Mouse (Mus musculus): ENCODE data around the gene Rerg.

The Rerg gene

DNA sequence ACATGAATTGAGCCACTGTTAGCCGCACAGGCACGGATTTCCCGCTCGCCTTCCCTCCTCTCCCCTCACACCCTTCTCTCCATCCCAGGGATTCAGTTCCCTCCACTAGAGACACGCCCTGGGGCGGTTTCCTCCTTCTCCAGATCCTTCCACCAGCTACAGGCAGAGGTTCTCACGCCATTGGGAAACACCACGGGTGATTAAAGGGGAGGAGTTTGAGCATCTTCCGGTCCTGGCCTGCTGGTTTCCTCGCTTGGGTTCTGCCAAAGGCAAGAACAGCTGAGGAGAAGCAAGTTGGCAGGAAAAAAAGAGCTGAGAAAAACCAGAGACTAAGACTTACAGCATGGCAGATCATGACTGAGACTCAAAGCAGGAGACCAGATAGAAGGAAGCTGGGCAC is 6.7 kb downstream of the Rerg start:
- DNase-seq (ENCODE audit: extremely low read depth, low read depth, low spot score), result no peak

DNA sequence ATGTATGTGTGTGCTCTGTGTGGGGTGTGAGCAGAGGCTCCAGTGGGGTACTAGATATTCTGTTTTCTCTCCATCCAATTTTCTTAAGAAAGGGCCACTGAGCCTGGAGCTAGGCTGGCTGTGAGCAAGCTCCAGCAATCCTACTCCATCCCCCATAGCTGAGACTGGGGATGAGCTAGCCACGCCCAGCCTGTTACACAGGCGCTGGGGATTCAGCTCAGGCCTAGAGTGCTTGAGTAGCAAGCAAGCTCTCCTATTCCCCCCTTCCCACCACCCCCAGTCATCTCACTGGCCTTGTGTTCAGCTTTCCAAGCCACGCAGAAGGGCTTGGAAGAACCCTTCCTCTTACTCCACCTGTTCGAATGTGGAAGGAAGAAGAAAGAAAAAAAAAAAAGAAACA is 7.2 kb downstream of the Rerg start:
- no peak for DNase-seq (ENCODE audit: extremely low read depth, low read depth, low spot score)

DNA sequence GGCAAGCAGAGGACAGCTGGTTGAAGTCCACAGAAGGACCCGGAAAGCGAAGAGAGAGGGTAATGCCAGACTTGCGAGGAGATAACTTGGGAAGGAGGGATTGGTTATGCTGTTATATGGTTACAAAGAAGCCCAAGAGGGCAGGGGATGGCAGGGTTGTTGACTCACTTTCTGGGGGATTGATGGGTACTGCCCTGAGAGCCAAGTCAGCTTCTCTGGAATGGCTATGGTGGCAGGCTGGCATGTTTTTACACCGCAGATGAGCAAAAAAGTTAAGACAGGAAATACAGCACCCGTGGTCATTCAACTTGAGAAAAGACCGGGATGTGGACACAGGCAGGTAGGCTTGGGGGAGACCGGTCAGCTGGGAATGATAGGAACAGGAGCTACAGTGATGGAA is 7.8 kb downstream of the Rerg start:
- DNase-seq (ENCODE audit: extremely low read depth, low read depth, low spot score), result no peak

- no peak for DNase-seq (ENCODE audit: extremely low read depth, low read depth, low spot score)
Measured at GRCm38 (mm10) chr6:137161491-137162088, 8.7 kb downstream of the Rerg start.

GRCm38 (mm10) chr6:137159372-137159926 is 10.8 kb downstream of the Rerg start:
- no peak for DNase-seq (ENCODE audit: extremely low read depth, low read depth, low spot score)

DNA sequence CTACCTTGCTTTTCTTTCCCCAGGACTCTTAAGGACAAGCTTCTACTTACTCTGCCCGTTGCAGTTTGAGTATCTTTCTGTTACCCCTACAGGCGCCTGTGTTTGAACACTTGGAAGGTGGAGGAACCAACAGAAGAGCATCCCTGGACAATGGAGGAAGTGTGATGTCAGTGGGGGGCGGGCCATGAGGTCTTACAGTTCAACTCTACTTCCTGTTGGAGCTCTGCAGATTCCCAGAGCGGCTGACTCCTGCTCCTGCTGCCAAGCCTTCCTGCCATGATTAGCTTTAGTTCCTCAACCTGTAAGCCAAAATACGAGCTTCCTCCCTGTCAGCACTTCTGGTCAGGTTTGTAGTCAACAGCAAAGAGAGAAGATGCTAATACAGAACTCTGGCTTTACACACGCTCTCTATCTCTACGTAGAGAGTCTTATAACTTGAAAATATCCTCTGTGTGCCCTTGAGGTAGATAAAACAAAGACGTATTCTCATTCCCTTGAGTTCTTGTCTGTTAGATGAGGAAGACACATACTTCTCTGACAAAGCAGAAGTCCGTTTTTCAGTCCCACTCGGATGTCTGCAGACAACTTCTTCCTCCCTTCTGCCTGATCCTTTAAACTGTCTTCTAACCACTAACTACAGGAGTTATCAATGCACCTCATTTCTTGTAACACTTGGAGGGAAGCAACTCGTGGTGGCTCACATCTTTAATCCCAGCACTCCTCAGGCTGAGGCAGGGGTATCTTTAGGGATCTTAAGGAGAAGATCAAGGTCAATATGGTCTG is 13.7 kb downstream of the Rerg start:
- DNase-seq (ENCODE audit: extremely low read depth, low read depth, low spot score), result no peak

DNA sequence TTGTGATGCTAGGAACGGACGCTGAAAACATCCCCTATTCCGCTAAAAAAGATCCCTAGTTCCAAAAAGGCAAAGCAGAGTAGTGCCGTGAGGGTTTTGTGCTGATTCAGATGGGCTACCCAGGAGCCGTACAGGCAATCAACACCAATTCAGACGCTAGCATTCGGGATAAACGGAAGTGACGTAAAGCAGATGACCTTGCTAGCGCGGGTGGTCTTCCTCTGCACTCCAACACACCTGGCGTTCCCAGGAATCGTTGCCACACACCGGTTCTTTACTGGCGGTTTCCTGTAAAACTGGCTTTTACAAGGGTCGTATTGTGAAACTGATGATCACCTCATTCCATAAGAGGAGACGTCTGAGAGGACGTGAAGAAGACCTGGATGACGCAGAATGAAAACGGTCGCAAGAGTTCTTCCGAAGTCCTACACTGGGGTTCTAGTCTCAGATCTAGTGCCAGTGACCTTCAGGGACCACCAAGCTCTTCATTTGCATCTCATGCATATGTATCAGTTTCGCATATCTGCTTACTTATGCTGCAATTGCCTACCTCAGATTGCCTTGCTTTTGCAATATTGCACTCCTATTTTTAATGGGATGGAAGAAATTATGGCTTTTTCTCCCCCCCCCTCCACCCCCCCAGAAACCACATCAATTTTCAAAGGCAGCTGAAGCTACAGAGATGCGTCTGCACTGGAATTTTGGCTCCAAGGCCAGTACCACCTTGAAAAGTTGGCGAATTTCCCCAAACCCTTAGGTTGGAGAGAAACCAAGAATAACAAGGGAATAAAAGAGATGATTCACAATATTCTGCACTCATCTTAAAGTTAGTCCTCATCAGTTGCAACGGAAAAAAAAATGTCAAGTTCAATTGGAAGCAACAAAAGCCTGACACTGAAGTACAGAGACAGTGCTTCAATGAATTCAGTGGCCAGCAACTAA is 14.8 kb downstream of the Rerg start:
- no peak for DNase-seq (ENCODE audit: extremely low read depth, low read depth, low spot score)

DNA sequence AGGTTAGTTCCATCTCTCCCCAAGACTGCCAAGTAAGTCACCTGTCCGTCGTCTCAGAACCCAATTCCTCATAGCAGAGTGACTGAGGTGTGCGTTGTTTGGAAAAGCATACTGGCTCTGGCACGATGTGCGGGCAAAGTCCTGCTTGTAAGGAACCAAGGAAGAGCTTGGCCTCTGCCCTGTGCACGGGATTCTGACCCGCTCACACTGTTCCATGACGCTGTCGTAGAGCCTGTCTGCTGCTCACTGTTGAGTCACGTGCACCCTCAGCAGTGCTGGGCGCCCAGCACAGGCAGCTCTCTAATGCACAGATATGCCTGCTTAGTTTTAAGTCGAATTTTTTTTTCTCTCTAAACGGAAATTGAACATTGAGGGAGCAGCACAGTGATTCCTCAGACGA is 17.3 kb downstream of the Rerg start:
- no peak for DNase-seq (ENCODE audit: extremely low read depth, low read depth, low spot score)

DNA sequence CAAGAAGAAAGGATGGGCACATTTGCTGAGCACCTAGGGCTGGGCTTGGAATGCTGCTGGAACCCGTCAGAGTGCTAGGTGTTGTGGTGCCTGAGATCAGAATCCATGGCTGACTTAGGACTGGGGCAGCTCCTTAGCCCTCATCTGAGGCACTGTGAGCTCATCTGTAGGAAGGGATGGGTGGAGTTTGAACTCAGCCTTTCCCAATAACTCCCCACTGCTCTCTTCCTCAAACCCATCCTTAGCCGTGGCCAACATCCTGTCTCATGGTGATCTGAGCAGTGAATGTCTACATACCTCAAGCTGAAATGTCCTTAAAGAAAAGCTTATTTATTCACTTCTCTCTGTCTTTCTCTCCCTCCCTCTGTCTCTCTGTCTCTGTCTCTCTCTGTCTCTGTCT is 19.3 kb downstream of the Rerg start:
- DNase-seq (ENCODE audit: extremely low read depth, low read depth, low spot score), result no peak

DNA sequence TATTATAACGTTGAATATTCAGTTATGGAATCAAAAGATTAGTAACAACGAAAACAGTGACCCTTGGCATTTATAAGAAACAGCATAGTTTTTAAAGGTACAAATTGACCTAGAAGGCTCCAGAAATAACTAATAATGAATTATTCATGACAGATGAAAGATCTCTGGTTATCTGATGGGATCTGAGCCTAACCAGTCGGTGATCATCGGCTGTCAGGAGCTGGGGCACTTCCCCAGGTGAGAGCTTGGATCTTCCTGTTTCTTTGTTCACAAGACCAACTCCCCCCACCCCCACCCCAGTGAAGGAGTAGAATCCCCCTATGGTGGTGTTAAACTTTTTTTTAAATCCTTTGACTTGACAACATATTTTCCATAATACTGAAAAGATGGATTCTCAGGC is 20.5 kb downstream of the Rerg start:
- no peak for DNase-seq (ENCODE audit: extremely low read depth, low read depth, low spot score)

DNA sequence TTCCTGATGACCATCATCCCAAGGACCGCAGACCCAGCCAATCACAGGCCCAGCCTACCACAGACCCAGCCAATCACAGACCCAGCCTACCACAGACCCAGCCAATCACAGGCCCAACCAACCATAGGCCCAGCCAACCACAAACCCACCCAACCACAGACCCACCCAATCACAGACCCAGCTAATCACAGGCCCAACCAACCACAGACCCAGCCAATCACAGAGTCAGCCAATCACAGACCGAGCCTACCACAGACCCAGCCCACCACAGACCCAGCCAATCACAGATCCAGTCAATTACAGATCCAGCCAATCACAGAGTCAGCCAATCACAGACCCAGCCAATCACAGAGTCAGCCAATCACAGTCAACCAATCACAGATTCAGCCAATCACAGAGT is 23.4 kb downstream of the Rerg start:
- no peak for DNase-seq (ENCODE audit: extremely low read depth, low read depth, low spot score)

DNA sequence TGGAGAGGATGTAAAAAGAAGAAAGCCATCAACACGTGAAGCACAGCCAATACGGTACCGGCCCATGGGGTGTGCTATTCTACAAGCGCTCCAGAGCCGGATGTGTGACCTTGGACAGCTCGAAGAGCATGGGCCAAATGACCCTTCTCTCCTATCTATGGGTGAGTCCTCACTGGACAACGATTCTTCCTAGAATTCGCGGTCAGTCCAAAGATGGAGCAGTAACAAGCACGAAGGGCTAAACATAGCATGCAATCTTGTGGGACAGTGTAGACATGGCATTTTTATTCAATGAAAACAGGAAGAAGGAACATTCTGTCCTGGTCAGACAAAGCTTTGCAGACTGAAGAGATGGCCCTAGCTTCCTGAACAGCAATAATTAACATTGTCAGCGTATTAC is 24.7 kb downstream of the Rerg start:
- no peak for DNase-seq (ENCODE audit: extremely low read depth, low read depth, low spot score)

DNA sequence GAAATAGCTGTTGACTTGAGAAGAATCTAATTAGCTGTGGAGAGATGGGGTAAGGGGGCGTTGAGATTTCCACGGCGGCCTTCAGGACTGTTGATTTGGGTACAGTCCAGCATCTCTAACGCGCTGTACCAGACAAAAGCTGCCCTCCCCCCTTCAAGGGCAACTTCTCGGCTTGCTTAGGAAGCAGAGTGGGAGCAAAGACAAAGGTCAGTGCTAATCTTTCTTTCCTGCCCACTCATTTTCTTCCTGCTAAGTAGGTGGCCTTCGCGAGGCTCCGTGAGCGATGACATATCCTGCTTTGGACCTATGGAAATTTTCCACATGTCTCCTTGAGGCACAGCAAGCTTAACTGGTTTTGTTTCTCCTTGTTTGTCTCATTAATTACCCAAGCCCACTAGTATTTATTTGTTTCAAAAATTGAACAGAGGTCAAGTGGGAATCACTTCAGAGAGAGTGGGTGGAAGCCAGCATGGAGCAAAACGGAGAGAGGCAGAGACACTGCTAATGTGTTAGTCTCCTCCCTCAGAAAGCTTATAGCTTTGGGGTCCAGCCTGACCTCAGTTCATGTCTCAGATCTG is 25.2 kb downstream of the Rerg start:
- DNase-seq (ENCODE audit: extremely low read depth, low read depth, low spot score), result no peak

DNA sequence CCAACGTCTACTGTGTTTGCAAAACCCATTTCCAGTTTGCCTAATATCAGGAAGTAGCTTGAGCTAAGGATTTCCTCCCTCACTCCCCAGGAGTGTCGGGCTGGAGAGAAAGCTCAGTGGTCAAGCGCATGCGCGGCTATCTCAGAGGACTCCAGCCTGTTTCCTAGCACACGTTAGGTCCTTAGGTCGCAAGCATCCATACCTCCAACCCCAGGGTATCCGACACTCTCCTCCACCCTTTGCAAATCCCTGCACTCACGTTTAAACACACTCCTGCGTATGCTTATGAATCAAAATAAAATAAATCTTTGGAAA is 25.8 kb downstream of the Rerg start:
- DNase-seq (ENCODE audit: extremely low read depth, low read depth, low spot score), result no peak

DNA sequence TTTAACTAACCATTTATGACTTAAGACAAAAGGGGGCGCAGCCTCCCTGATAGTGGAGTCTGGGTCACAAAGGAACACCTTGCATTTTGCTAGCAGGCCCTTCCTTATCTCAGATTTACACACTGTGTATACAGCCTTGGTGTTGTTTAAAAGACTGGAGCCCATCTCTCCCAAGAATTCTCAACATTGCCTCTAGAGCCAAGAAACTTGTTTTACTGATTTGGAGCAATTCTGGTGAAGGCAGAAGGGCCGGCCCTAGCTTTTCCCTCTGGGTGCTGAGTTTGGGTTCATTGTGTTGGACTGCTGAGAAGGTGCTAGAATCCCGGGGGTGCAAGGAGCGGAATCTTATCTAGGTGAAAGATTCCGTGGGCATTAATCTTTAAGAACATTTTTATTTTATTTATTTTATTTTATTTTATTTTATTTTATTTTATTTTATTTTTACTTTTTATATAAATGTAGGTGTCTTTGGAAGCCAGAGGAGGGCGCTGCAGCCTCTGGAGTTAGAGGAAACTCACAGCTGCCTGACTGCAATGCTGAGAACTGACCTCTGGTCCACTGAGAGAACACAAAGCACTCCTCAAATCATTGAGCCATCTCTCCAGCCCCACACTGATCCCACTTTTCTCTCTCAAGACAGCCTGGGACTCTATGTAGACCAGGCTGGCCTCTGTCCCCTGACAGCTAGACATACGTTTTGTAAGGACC is 26.3 kb downstream of the Rerg start:
- no peak for DNase-seq (ENCODE audit: extremely low read depth, low read depth, low spot score)

DNA sequence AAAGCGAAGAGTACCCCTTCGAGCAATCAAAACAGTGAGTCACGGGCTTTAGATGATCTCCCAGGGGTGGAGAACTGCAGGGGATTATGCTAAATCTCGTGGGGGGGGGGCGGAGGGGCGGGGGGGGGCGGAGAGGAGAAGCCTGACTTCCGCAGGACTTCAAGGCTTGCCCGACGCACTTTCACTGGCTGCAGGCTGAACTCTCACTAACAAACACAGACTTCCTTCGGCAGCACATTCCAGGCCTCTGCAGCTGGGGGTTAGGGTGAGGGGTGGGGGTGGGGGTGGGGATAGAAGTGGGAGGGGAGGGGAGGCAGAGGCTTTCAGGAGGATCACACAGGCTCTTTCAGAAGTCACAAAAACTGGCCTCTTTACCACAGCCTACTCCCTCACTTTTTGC is 27.5 kb downstream of the Rerg start:
- DNase-seq (ENCODE audit: extremely low read depth, low read depth, low spot score), result no peak

- no peak for DNase-seq (ENCODE audit: extremely low read depth, low read depth, low spot score)
Measured at GRCm38 (mm10) chr6:137141247-137141820, 29.0 kb downstream of the Rerg start.

DNA sequence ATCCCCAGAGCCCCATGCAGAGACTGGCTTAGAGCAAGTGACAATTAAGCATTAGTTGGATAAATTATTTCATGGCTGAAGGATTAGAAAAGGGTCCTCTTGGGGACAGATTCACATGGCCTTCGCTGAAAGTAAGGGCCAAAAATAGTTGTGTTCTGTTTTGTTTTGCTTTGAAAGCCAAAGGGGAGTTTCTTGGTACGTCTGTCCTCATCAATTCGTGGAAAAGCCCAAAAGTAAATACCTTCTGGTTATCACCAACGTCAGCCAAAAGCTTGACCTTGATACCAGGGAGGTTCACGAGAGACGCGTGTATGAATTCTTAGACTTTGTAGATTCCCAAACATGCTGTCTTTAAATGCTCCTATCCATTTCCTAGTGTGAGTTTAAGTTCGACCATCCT is 31.5 kb downstream of the Rerg start:
- DNase-seq (ENCODE audit: extremely low read depth, low read depth, low spot score), result no peak

DNA sequence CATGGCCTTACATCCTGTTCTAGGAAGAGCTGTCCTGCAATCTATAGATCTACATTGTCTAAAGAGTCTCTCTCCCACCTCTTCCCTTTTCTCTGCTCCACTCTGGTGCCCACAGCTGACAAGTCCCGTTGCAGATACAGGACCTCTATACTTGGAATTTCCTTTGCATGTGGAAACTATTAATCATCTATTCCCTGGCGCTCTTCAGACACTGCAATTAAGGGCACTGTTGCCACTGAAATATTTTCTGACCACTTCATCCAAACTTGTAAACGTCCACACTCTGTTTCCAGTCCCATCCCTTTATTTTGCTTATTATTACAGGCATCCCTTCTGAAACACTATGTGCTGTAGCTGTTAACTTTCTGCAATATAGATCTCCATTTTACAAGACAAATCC is 31.9 kb downstream of the Rerg start:
- DNase-seq (ENCODE audit: extremely low read depth, low read depth, low spot score), result no peak

DNA sequence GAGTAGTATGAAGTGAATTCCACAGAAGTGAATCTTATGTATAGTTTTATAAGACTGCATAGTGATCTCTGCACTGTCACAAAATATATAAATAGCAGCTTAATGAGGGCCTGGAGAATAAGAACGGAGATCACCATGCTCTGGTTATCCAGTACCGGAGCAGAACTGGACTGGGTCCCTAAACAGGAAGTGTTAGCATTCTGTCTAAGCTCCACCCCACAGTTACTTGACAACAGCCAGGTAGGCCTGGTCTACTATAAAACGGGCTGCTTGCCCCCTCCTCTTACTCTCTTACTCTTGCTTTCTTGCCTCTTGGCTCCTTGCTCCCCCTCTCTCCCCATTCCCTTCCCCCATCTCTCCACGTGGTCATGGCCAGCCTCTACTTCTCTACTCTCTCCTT is 33.9 kb downstream of the Rerg start:
- DNase-seq (ENCODE audit: extremely low read depth, low read depth, low spot score), result no peak

Data from fat pad, adult 2 months (tissue).